Comparison of ENCODE assay signal across 19 mouse cellular contexts in genomic region chr4:111579863-111580224, GRCm38 (mm10).
DNase-seq lines count a peak whose midpoint lies in the region; ATAC-seq lines count a peak whose summit lies in the region.
"Had no signal": no experiment of that assay in that cellular context is flagged by ENCODE, and none has a peak within 500 bp of the region (broad histone marks: within the 10 kb centered on the region; RNA-seq: fewer than 3 reads in every experiment).

No protein-coding gene starts in this region.

- H3K27me3 ChIP-seq in heart, embryonic 12.5 days (replicated peaks): no peaks in the 10 kb centered on the region
- no peaks in the 10 kb centered on the region for H3K27me3 ChIP-seq in midbrain, embryonic 10.5 days (ENCODE audit: low read depth, poor library complexity, severe bottlenecking)
- no peaks in the 10 kb centered on the region for H3K27me3 ChIP-seq in midbrain, embryonic 11.5 days (ENCODE audit: control insufficient read depth, insufficient read depth, low read length)
- no peaks in the 10 kb centered on the region for H3K27me3 ChIP-seq in forebrain, embryonic 10.5 days (ENCODE audit: poor library complexity, severe bottlenecking)
- no peaks in the 10 kb centered on the region for H3K27me3 ChIP-seq in midbrain, embryonic 15.5 days (replicated peaks)
- H3K27me3 ChIP-seq: liver, embryonic 12.5 days; lung, embryonic 15.5 days; neural tube, embryonic 13.5 days; stomach, embryonic 15.5 days had no signal

- H3K4me2 ChIP-seq in heart, embryonic 12.5 days: no peak overlapping the region
- H3K4me2 ChIP-seq in midbrain, embryonic 11.5 days: no peak overlapping the region
- no peak overlapping the region for H3K4me2 ChIP-seq in midbrain, embryonic 15.5 days
- H3K4me2 ChIP-seq: heart, embryonic 11.5 days; liver, embryonic 12.5 days; lung, embryonic 15.5 days; neural tube, embryonic 13.5 days; stomach, embryonic 15.5 days had no signal

- no peak overlapping the region for H3K27ac ChIP-seq in heart, embryonic 12.5 days (ENCODE audit: poor library complexity, severe bottlenecking)
- peak overlapping the region; percentile 38; the same call in 1 of the 2 replicates for H3K27ac ChIP-seq in midbrain, embryonic 10.5 days (replicated peaks)
- no peak overlapping the region for H3K27ac ChIP-seq in midbrain, embryonic 11.5 days (ENCODE audit: low read depth, low read length)
- peak overlapping the region; percentile 67 for H3K27ac ChIP-seq in forebrain, embryonic 10.5 days
- H3K27ac ChIP-seq in midbrain, embryonic 15.5 days: 0 out of 2 replicates have a peak overlapping the region, but pooled peaks have one; percentile 11
- H3K27ac ChIP-seq: liver, embryonic 12.5 days; lung, embryonic 15.5 days; neural tube, embryonic 13.5 days; stomach, embryonic 15.5 days had no signal

- H3K9ac ChIP-seq in heart, embryonic 12.5 days: no peak overlapping the region
- H3K9ac ChIP-seq in midbrain, embryonic 11.5 days (ENCODE audit: low read length): no peak overlapping the region
- H3K9ac ChIP-seq in midbrain, embryonic 15.5 days: no peak overlapping the region
- H3K9ac ChIP-seq: liver, embryonic 12.5 days; lung, embryonic 15.5 days; neural tube, embryonic 13.5 days; stomach, embryonic 15.5 days had no signal

- no peaks in the 10 kb centered on the region for H3K4me1 ChIP-seq in heart, embryonic 12.5 days (replicated peaks)
- peaks cover 15% of the 10 kb centered on the region for H3K4me1 ChIP-seq in midbrain, embryonic 10.5 days
- H3K4me1 ChIP-seq in midbrain, embryonic 11.5 days (ENCODE audit: control insufficient read depth, insufficient read depth, low read length): 0 out of 2 replicates have a peak, but pooled peaks cover 4% of the 10 kb centered on the region
- peaks cover 28% of the 10 kb centered on the region for H3K4me1 ChIP-seq in forebrain, embryonic 10.5 days
- peaks cover 9% of the 10 kb centered on the region for H3K4me1 ChIP-seq in midbrain, embryonic 15.5 days
- H3K4me1 ChIP-seq: liver, embryonic 12.5 days; lung, embryonic 15.5 days; stomach, embryonic 15.5 days had no signal

- H3K36me3 ChIP-seq in heart, embryonic 12.5 days: no peaks in the 10 kb centered on the region
- no peaks in the 10 kb centered on the region for H3K36me3 ChIP-seq in midbrain, embryonic 10.5 days
- no peaks in the 10 kb centered on the region for H3K36me3 ChIP-seq in midbrain, embryonic 11.5 days (ENCODE audit: control insufficient read depth, insufficient read depth, low read length)
- no peaks in the 10 kb centered on the region for H3K36me3 ChIP-seq in forebrain, embryonic 10.5 days (replicated peaks)
- H3K36me3 ChIP-seq in midbrain, embryonic 15.5 days (replicated peaks): no peaks in the 10 kb centered on the region
- H3K36me3 ChIP-seq: liver, embryonic 12.5 days; lung, embryonic 15.5 days; neural tube, embryonic 13.5 days; stomach, embryonic 15.5 days had no signal

- H3K4me3 ChIP-seq in heart, embryonic 12.5 days: no peak overlapping the region
- H3K4me3 ChIP-seq in midbrain, embryonic 10.5 days: no peak overlapping the region
- no peak overlapping the region for H3K4me3 ChIP-seq in midbrain, embryonic 11.5 days (ENCODE audit: low read depth, low read length)
- no peak overlapping the region for H3K4me3 ChIP-seq in forebrain, embryonic 10.5 days
- no peak overlapping the region for H3K4me3 ChIP-seq in midbrain, embryonic 15.5 days
- H3K4me3 ChIP-seq: liver, embryonic 12.5 days; lung, embryonic 15.5 days; neural tube, embryonic 13.5 days; stomach, embryonic 15.5 days had no signal

- DNase-seq in heart, adult 11 months: peak; percentile 40
- no peak for DNase-seq in midbrain, embryonic 10.5 days (ENCODE audit: low spot score)
- DNase-seq in midbrain, embryonic 11.5 days (ENCODE audit: low spot score, missing footprints): no peak
- no peak for DNase-seq in forebrain, embryonic 10.5 days (ENCODE audit: extremely low spot score, low spot score)
- DNase-seq in kidney, postnatal 36 days: no peak
- no peak for DNase-seq in ovary, postnatal 36 days (ENCODE audit: low spot score)
- DNase-seq: adrenal gland, postnatal 10 days; cerebellum, adult 9-10 months; kidney, adult 8-10 months; kidney, postnatal 25 days; thymus, adult 2 months had no signal

- 60% methylated on average over 4 of the region's 4 CpGs for WGBS in heart, embryonic 12.5 days
- WGBS in midbrain, embryonic 10.5 days: 48% methylated on average over 4 of the region's 4 CpGs
- 43% methylated on average over 4 of the region's 4 CpGs for WGBS in midbrain, embryonic 11.5 days
- WGBS in forebrain, embryonic 10.5 days: 46% methylated on average over 4 of the region's 4 CpGs
- WGBS in midbrain, embryonic 15.5 days: 20% methylated on average over 4 of the region's 4 CpGs

- no peak for ATAC-seq in heart, embryonic 12.5 days (ENCODE audit: insufficient number of reproducible peaks, low FRiP score)
- ATAC-seq in midbrain, embryonic 11.5 days (ENCODE audit: low FRiP score): no peak
- ATAC-seq in midbrain, embryonic 15.5 days (replicated peaks): peak; percentile 68; the same call in 1 of the 2 replicates
- ATAC-seq: inflammation-experienced regulatory T-cells, adult 6 months; liver, embryonic 12.5 days had no signal

- H3K9me3 ChIP-seq in heart, embryonic 12.5 days (replicated peaks): no peaks in the 10 kb centered on the region
- H3K9me3 ChIP-seq in midbrain, embryonic 10.5 days (replicated peaks): no peaks in the 10 kb centered on the region
- H3K9me3 ChIP-seq in midbrain, embryonic 11.5 days (ENCODE audit: control insufficient read depth, low read length): no peaks in the 10 kb centered on the region
- no peaks in the 10 kb centered on the region for H3K9me3 ChIP-seq in forebrain, embryonic 10.5 days
- H3K9me3 ChIP-seq in midbrain, embryonic 15.5 days: no peaks in the 10 kb centered on the region
- H3K9me3 ChIP-seq: liver, embryonic 12.5 days; lung, embryonic 15.5 days; neural tube, embryonic 13.5 days; stomach, embryonic 15.5 days had no signal

Comparison
In these comparisons a context has a peak if more than half of its experiments do, and no peak if none do; other contexts are left out.
1. H3K27ac ChIP-seq: peak in midbrain, embryonic 10.5 days (single experiment), forebrain, embryonic 10.5 days (single experiment) and midbrain, embryonic 15.5 days (single experiment); none in heart, embryonic 12.5 days (single experiment) and midbrain, embryonic 11.5 days (single experiment).